Mouse (Mus musculus) heart, embryonic 14.5 days (tissue): ENCODE measurements around the gene Pard3. TPM values are rescaled to one million over a fixed set of nuclear protein-coding genes. Genes with fewer than 3 reads are reported as not detected.

ENCODE experiments used
- ATAC-seq: fragments of 200-750 bp; cut with Nextera tagmentation; 2 replicates; pipeline ENCODE4 v1.8.0; 2017; ENCODE audit warnings: low read depth, moderate TSS enrichment; ENCODE audit not compliant: insufficient number of reproducible peaks, insufficient read depth, low FRiP score
- H3K27ac ChIP-seq, 2 experiments: fragments of 200-500 bp in 1 of 2; fragments of 300-500 bp in 1 of 2; sonication (generic) in 1 of 2; replicated peaks in 1 of 2; 2 replicates each; pipeline ENCODE4 v1.5.1; 2012 to 2014; ENCODE audit warnings: low read depth in 2 of 2, low read length in 2 of 2, control low read depth in 1 of 2, mild to moderate bottlenecking in 1 of 2, mixed read lengths in 1 of 2; ENCODE audit not compliant: control insufficient read depth in 1 of 2, insufficient read depth in 1 of 2
- H3K27me3 ChIP-seq: fragments of 300-500 bp; sonication (generic); 2 replicates; pipeline ENCODE4 v1.6.1; 2014; ENCODE audit warnings: mild to moderate bottlenecking, low read length, control low read depth; ENCODE audit not compliant: control insufficient read depth, insufficient read depth
- H3K36me3 ChIP-seq: fragments of 300-500 bp; sonication (generic); 2 replicates; pipeline ENCODE4 v1.6.1; 2014; ENCODE audit warnings: mild to moderate bottlenecking, control low read depth, low read length, mixed read lengths; ENCODE audit not compliant: control insufficient read depth, insufficient read depth
- H3K4me1 ChIP-seq, 2 experiments: fragments of 200-500 bp in 1 of 2; fragments of 300-500 bp in 1 of 2; sonication (generic) in 1 of 2; 2 replicates each; pipeline ENCODE4 v1.6.1; 2012 to 2014; ENCODE audit warnings: low read length in 2 of 2, control low read depth in 1 of 2, mixed read lengths in 1 of 2; ENCODE audit not compliant: control insufficient read depth in 2 of 2, insufficient read depth in 2 of 2
- H3K4me2 ChIP-seq: fragments of 300-500 bp; sonication (generic); 2 replicates; pipeline ENCODE4 v1.6.1; 2014; ENCODE audit warnings: mild to moderate bottlenecking, low read length
- H3K4me3 ChIP-seq, 2 experiments: fragments of 200-500 bp in 1 of 2; fragments of 300-500 bp in 1 of 2; sonication (generic) in 1 of 2; 2 replicates each; pipeline ENCODE4 v1.5.1; 2012 to 2014; ENCODE audit warnings: low read length in 2 of 2, mild to moderate bottlenecking in 2 of 2, control low read depth in 1 of 2, low read depth in 1 of 2, moderate library complexity in 1 of 2; ENCODE audit not compliant: control insufficient read depth in 1 of 2, insufficient read depth in 1 of 2
- H3K9ac ChIP-seq: fragments of 300-500 bp; sonication (generic); 2 replicates; pipeline ENCODE4 v1.6.1; 2014; ENCODE audit warnings: mild to moderate bottlenecking, low read length
- H3K9me3 ChIP-seq: fragments of 300-500 bp; sonication (generic); 2 replicates; pipeline ENCODE4 v1.6.1; 2016; ENCODE audit warnings: low read length, control low read depth; ENCODE audit not compliant: control insufficient read depth
- WGBS: fragments of 180-500 bp; shearing (Covaris S2); extraction: QIAGEN DNeasy Blood & Tissue Kit; methylation state at CpG from one replicate; pipeline ENCODE4 v1.1.7; 2014; 5-methylcytosine and 5-hydroxymethylcytosine counted together
- polyA plus RNA-seq: library from polyadenylated mRNA; unstranded; fragments of >200 nt; fragmentation: Nextera tagmentation; extraction: Ambion mirVana; gene quantifications from 2 replicates; pipeline ENCODE4 v1.2.1, GENCODE M21; 2014

Pard3 gene
- polyA plus RNA-seq, 1 experiment from 2014 or later = 21.2 TPM

DNA sequence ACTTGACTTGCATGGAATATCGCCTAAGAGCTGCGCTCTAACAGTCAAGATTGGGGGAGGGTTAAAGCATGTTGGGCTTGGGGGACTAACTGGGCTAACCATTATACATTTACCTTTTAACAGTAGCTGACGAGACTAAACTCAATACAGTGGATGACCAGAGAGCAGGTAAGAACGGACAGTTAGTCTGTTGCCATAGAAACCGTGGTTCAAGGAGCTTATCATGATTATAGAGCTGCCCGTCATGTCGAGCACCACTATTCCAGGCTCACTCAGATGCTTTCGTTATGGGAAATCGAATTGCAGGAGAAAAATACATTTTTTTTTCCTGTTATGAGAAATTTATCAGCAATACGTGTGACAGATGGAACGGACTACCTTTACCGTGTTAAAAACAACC is 346.9 kb downstream of the Pard3 start:
- Histone ChIP-seq H3K36me3 (peaks cover 35% of the 10 kb centered on the region), H3K27me3 (no peaks in the 10 kb centered on the region)
- ATAC-seq = no peak

DNA sequence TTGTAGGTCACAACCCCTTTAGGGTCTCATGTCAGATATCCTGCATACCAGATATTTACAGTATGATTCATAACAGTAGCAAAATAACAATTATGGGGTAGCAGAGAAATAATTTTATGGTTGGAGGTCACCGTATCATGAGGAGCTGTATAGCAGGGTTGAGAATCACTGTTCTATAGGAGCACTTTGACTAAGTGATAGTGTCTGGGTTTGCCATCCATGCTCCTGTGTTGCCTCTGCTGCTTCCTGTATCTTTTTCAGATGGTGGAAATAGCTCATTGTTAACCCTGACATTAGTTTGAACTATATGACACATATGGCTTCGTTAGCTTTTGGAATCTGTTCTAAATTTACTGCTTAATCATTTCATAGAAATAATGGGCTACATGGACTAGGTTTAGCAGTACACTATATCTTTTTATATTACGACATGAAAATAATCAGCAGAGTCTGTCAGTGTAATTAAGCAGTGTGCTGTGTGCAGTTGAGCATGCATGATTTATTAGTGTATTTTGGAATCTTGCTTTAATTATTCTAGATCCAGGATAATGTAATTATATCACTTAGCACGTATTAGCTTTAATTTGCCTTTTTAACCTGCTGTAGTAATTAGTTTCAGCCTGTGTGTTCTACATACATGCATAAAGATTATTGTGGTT is 347.6 kb downstream of the Pard3 start:
- 92% methylated on average over 4 of the region's 4 CpGs for WGBS
- Histone ChIP-seq H3K4me1 (no peaks in the 10 kb centered on the region), H3K27me3 (no peaks in the 10 kb centered on the region), H3K9me3 (no peaks in the 10 kb centered on the region), H3K4me3 (no peak overlapping the region), H3K4me2 (no peak overlapping the region), H3K36me3 (peaks cover 36% of the 10 kb centered on the region), H3K27ac (no peak overlapping the region), H3K9ac (no peak overlapping the region)
- no peak for ATAC-seq

More for the DNA sequence above, 346.9 kb downstream of the Pard3 start:
- Histone ChIP-seq H3K9ac (no peak overlapping the region), H3K27ac (no peak overlapping the region), H3K4me1 (no peaks in the 10 kb centered on the region), H3K9me3 (no peaks in the 10 kb centered on the region), H3K4me2 (no peak overlapping the region), H3K4me3 (no peak overlapping the region)
- WGBS = 88% methylated on average over 12 of the region's 12 CpGs

- no peaks in the 10 kb centered on the region for H3K9me3 ChIP-seq
- H3K27ac ChIP-seq = no peak overlapping the region
- peaks cover 31% of the 10 kb centered on the region for H3K36me3 ChIP-seq
- no peak overlapping the region for H3K4me3 ChIP-seq
- no peaks in the 10 kb centered on the region for H3K27me3 ChIP-seq
- H3K4me2 ChIP-seq = no peak overlapping the region
- H3K4me1 ChIP-seq = no peaks in the 10 kb centered on the region
- no peak overlapping the region for H3K9ac ChIP-seq
- ATAC-seq = no peak
- WGBS = 70% methylated on average over 7 of the region's 7 CpGs
Observed at GRCm38 (mm10) chr8:127423021-127423420, 359.3 kb downstream of the Pard3 start.

DNA sequence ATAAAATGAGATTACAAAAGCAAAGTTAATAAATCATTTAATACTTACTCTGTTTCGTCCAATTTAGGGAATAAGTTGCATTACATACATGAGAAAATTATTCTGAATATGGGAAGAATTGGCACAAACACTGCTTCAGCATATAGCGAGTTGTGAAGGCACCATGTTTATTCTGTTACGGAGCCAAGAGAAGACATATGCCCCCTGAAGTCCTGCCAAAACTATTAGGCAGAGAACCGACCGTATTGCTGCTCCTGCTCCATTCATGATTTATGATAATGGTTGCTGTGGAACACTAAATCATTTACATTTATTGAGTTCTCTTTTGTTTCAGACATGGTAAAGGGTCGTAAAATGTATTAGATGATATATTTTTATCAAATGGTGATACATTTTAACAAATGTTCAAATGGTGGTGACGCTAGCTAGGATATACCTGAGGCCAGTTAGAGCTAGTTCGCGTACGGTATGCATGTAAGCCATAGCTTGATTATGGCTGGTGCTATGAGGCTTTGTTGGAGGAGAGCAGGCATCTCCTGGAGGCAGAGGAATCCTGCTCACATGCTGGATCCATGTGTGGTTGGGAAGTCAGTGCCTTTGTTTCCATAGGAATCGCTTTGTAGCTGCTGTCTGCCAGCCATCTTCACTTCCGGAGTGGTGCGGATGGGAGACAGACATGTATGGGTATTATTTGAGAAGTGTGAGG is 360.7 kb downstream of the Pard3 start:
- no peaks in the 10 kb centered on the region for H3K27me3 ChIP-seq
- no peak overlapping the region for H3K27ac ChIP-seq
- no peaks in the 10 kb centered on the region for H3K4me1 ChIP-seq
- H3K4me2 ChIP-seq = no peak overlapping the region
- no peak overlapping the region for H3K4me3 ChIP-seq
- H3K9me3 ChIP-seq = no peaks in the 10 kb centered on the region
- no peak for ATAC-seq
- WGBS = 90% methylated on average over 13 of the region's 13 CpGs
- peaks cover 39% of the 10 kb centered on the region for H3K36me3 ChIP-seq
- no peak overlapping the region for H3K9ac ChIP-seq

DNA sequence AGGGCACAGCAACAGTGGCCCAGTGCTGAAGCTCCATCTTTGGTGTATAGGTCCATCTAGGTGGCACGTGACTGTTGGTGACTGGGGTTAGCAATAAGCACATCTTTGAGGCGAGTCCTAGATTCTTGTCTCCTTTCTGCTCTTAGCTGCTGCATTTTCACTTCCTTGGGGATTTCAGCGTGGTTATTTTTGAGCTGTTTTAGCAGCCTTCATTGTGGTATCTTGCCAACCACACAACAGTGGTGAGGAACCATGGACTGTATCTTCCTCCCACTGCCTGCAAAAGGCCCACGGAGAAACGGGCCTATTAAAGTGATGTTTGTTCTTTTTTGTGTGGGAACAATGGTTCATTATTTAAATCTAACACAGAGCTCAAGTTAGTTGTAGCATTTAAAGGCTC is 363.2 kb downstream of the Pard3 start:
- WGBS = 81% methylated on average over 5 of the region's 5 CpGs
- H3K4me1 ChIP-seq = no peaks in the 10 kb centered on the region
- no peak overlapping the region for H3K4me3 ChIP-seq
- H3K9ac ChIP-seq = no peak overlapping the region
- no peak for ATAC-seq
- H3K4me2 ChIP-seq = no peak overlapping the region
- H3K27me3 ChIP-seq = no peaks in the 10 kb centered on the region
- H3K9me3 ChIP-seq = no peaks in the 10 kb centered on the region
- H3K27ac ChIP-seq = no peak overlapping the region
- peaks cover 29% of the 10 kb centered on the region for H3K36me3 ChIP-seq

GRCm38 (mm10) chr8:127428004-127428403 is 364.3 kb downstream of the Pard3 start:
- no peak overlapping the region for H3K27ac ChIP-seq
- 90% methylated on average over 7 of the region's 7 CpGs for WGBS
- no peak for ATAC-seq
- peaks cover 33% of the 10 kb centered on the region for H3K36me3 ChIP-seq
- no peaks in the 10 kb centered on the region for H3K4me1 ChIP-seq
- no peaks in the 10 kb centered on the region for H3K9me3 ChIP-seq
- H3K9ac ChIP-seq = no peak overlapping the region
- no peak overlapping the region for H3K4me2 ChIP-seq
- H3K27me3 ChIP-seq = no peaks in the 10 kb centered on the region
- H3K4me3 ChIP-seq = no peak overlapping the region

- Histone ChIP-seq H3K4me3 (no peak overlapping the region), H3K27ac (no peak overlapping the region), H3K4me2 (no peak overlapping the region), H3K4me1 (no peaks in the 10 kb centered on the region), H3K36me3 (peaks cover 51% of the 10 kb centered on the region), H3K27me3 (no peaks in the 10 kb centered on the region), H3K9ac (no peak overlapping the region), H3K9me3 (no peaks in the 10 kb centered on the region)
- ATAC-seq = no peak
- 70% methylated on average over 2 of the region's 2 CpGs for WGBS
Observed at GRCm38 (mm10) chr8:127431236-127431635, 367.5 kb downstream of the Pard3 start.
